Mouse (Mus musculus) gastrocnemius, adult 18-20 months (tissue): ENCODE measurements around the gene Brd7. TPM values are rescaled to one million over a fixed set of nuclear protein-coding genes. Genes with fewer than 3 reads are reported as not detected.

ENCODE experiments used
- DNase-seq: peaks from one replicate; pipeline ENCODE4 v3.0.0; 2021; ENCODE audit warnings: low spot score
- total RNA-seq, 2 experiments: library from RNA; stranded (reverse); gene quantifications; 2 replicates each; pipeline ENCODE4 v1.2.3; 2021

Brd7 gene
- total RNA-seq, 2 experiments from 2014 or later, result 72.2 to 74.9 TPM

DNA sequence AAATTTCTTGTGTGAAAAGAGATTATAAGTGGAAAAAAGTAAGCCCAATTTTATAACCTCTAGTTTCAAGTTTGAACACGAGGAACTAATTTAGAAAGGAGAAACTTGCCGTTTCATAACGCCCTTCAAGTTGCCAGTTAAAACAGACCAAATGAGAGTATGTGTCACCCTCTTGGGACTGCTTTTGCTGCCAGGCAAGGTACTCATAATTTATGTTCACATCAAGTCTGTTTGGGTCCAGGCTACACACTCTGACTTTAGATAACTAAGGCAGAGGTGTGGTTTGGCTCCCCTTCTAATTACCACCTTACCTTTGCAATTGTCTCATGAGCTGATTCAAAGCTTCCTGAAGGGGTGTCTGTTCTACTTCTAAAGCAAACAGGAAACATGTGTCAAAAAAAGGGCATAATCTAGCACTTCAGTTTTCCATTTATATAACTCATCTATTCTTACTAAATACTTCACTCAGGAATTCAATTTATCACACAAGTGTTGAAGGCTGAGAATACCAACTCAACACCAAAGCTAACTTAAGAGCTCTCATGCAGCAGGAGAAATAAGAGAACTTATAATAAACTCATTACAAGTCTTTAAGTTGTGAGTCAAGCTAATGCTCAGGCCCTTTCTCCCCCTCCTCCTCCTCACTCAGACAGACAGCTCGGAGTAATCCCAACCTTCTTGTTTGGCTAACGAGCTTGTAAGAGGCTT, 4.6 kb downstream of the Brd7 start:
- no peak for DNase-seq

- DNase-seq, result no peak
Observed at GRCm38 (mm10) chr8:88349046-88349445, 12.9 kb downstream of the Brd7 start.

DNA sequence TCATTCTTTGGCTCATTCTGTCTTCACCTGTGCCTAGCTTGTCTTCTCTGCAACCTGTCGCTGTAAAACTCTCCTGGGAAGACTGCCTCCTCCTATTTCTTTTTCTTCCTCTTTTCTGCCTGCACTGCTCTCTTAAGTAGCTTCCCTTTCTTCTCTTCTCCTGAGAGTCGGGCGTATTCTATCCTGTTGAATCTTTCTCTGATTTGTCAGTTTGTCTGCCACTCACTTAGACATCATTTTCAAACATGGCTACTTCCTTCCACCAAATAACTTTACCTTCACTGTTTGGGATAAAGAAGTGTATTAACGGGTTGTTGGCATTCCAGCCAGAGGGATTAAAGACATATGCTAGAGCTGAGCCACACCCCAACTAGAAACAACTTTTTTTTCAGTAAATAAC, 20.0 kb downstream of the Brd7 start:
- DNase-seq, result peak; percentile 15

GRCm38 (mm10) chr8:88339887-88340695, 21.9 kb downstream of the Brd7 start:
- DNase-seq, result no peak

- no peak for DNase-seq
Observed at GRCm38 (mm10) chr8:88339221-88339620, 22.8 kb downstream of the Brd7 start.

DNA sequence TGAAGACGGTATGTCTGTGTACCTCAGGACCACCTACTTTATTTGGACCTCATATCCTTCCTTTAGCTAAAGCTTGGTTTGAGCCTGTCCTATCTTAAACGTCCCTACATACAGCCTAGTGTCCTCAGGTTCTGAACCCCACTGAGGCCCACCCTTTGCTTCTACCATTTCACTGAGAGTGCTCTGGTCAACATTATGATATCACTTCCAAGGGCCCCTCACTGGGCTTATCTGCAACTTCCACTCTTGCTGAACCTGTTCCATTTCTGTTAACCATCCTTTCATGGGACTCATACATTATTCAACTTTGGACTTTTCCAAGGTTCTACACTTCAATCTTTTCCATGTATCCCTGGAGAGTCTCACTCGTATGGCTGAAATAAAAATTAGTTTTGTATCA, 27.0 kb downstream of the Brd7 start:
- no peak for DNase-seq

GRCm38 (mm10) chr8:88334384-88334783, 27.6 kb downstream of the Brd7 start:
- no peak for DNase-seq

- no peak for DNase-seq
Observed at GRCm38 (mm10) chr8:88330816-88331215, 31.2 kb downstream of the Brd7 start.

DNA sequence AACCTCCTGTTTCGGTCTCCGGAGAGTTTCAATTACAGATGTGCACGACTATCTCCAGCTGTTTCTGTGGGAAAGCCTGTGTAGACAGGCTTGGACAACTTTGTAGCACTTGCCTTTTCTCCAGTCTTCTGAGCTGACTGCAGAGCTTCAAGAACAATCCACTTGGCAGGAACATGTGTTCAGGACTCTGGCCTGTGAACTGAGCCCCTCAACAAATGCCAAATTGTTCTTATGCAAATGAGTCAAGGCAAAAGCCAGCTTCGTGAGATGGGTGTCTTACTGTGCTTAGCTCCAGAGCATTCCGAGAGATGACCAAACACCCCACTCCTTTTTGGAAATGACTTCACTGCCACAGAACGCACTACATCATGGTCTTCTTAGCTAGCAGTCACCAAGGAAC, 33.3 kb downstream of the Brd7 start:
- no peak for DNase-seq

DNA sequence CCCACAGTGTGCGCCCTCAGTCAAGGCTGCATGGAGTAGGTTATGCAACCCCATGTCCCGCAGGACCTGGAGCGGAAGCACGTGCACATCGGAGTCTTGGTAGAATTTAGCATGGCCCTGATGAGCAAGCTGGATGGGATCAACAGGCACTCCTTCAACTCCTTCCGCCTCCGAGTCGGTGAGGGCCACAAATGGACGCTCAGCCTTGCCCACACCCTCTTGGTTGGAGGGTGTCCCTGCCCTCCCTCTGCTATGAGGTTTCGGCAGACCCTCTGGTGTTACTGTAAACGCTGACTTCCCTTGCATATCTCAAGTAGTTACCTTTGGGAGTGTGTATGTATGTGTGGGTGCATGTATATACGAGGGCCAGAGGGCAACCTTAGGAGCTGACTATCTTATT, 35.7 kb downstream of the Brd7 start:
- no peak for DNase-seq

DNA sequence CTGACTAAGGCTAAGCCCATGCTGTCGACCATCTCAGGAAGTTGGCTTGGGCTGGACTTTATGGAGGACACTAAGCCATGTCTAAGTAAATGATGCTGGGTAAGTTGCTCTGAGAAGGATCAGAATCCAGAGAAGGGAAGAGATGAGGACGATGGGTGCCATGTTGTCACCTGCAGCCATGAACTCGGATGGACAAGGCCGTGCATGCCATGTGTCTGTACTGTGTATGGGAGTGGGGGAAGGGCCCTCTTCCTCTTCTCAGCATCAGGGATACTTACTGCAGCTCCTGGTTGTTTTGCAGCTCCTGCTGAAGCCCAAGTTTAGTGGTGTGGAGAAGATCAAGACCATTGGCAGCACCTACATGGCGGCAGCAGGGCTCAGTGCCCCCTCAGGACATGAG, 36.2 kb downstream of the Brd7 start:
- DNase-seq, result no peak

DNA sequence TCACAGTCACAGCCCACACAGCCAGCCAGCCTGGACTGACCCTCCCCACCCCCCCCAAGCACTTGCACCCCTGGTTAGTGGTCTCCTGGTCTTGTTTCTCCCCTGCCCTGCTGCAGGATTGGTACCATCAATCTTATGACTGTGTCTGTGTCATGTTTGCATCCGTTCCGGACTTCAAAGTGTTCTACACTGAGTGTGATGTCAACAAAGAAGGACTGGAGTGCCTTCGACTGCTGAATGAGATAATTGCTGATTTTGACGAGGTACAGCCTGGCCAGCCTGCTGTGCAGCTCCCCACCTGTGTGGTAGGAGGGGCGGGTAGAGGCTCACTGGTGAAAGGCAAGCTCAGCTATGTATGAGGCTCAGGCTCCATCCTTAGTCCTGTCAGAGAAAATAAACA, 36.7 kb downstream of the Brd7 start:
- no peak for DNase-seq

DNA sequence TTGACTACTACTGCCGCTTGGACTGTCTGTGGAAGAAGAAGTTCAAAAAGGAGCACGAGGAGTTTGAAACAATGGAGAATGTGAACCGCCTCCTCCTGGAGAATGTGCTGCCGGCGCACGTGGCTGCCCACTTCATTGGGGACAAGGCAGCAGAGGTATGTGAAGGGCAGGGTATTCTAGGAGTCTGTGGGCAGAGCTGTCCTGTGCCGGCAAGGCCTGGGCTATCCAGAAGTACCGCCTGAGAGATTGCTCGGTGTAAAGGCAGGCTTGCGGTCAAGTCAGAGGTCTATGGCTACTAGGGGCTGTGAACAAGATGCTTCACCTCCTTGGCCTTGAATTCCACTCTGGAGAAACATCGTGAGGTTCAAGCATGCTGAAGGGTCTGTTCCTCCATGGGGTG, 37.2 kb downstream of the Brd7 start:
- no peak for DNase-seq

DNA sequence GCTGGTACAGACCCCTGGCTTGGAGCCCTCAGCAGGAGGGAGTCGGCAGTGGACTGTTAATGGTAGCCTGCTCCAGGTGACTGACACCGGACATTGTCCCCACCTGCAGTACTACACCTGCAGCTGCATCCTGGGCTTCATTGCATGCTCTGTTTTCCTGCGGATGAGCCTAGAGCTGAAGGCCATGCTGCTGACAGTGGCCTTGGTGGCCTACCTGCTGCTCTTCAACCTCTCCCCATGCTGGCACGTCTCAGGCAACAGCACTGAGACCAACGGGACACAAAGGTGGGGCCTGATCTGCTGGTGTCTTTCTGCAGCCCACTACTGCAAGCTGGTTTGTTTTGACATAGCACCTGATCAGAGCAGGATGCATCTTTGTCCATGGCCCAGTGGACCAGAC, 38.5 kb downstream of the Brd7 start:
- DNase-seq, result no peak

- DNase-seq, result no peak
Observed at GRCm38 (mm10) chr8:88321387-88321786, 40.6 kb downstream of the Brd7 start.

DNA sequence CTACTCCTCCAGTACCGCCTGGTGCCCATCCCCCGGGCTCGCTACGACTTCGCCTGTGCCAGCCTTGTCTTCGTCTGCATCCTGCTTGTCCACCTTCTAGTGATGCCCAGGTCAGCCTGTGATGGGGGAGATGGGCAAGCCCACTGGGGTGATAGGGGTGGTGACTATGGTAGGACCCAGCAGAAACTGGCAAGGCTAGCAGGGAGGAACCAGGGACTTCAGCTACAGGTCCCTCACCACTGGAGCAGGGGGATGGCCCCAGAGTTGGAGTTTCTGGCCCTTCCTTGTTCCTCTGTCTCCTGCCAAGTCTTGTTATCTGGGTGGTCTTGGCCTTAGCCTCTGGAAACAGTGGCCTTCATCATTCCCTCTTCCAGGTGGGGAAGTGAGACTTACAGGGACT, 41.9 kb downstream of the Brd7 start:
- DNase-seq, result no peak

- DNase-seq, result no peak
Observed at GRCm38 (mm10) chr8:88318151-88318550, 43.8 kb downstream of the Brd7 start.

- no peak for DNase-seq
Observed at GRCm38 (mm10) chr8:88317341-88317740, 44.7 kb downstream of the Brd7 start.

- DNase-seq, result peak; percentile 69
Observed at GRCm38 (mm10) chr8:88316139-88316931, 45.7 kb downstream of the Brd7 start.

GRCm38 (mm10) chr8:88315302-88315701, 46.7 kb downstream of the Brd7 start:
- DNase-seq, result no peak

- DNase-seq, result no peak
Observed at GRCm38 (mm10) chr8:88313991-88314390, 48.0 kb downstream of the Brd7 start.

DNA sequence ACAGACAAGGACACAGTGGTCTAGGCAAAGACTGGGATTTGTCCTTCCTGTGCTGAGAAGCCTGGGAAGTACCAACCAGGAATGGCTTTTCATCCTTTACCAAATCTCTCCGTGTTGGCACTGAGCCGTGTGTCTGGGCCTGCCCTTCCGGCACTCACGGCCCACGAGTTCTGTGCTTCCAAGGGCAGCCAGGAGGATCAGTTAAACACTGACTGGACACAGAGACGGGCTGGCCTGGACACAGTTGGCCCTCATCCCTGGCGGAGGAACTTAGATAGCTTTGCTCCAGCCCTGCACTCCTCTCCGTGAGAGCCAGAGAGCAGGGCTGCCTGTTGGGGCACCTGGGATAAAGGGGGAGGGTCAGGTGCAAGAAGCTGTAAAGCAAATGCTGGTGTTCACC, 49.0 kb downstream of the Brd7 start:
- peak; percentile 85 for DNase-seq
